7 mouse cellular contexts compared by ENCODE assay signal in the genomic region with DNA sequence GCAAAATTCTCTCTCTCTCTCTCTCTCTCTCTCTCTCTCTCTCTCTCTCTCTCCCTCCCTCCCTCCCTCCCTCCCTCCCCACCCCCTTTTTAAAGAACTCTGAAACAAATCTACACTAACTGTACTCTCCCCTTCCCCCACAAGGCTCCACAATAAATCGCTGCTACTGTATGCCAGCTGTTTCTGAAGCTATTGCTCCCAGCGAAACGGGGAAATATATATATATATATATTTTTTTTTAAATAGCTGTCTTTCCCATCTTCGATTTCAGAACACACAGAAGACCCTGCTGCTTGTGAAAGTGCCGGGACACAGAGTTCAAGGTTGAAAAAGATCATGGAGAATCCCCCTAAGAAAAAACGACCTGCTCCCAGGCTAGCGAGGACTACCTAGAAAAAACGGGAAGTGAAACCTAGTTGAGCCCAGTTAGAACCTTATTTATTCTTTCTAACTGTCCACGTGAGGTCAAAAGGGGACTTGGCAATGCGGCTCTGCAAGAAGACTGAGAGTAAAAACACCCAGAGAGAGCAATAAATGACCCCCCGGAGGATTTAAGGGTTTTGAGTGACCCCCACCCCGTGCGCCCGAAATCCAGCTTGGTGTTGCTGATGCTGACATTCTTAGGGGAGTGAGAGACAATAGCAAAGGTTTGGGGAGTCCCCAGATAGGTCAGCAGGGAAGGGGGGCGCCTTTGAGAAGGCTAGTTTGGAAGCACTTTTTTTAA. TPM values are rescaled to one million over a fixed set of nuclear protein-coding genes. Genes with fewer than 3 reads are reported as not detected.
DNase-seq lines count a peak whose midpoint lies in the region; ATAC-seq and TF ChIP-seq lines count a peak whose summit lies in the region.

No protein-coding gene starts in this region.

- H3K27ac ChIP-seq in brown adipose tissue, adult 24 weeks (replicated peaks; ENCODE audit: low read depth, low read length) = no peak overlapping the region
- H3K27ac ChIP-seq in heart, embryonic 16.5 days (ENCODE audit: low read length) = peak overlapping the region; percentile 86
- no peak overlapping the region for H3K27ac ChIP-seq in liver, postnatal 0 days (ENCODE audit: low read depth)
- H3K27ac ChIP-seq in stomach, embryonic 15.5 days = peak overlapping the region; percentile 58

- peak overlapping the region; percentile 70 for H3K4me2 ChIP-seq in heart, embryonic 16.5 days (ENCODE audit: low read depth, low read length)
- peak overlapping the region; percentile 87 for H3K4me2 ChIP-seq in liver, postnatal 0 days (ENCODE audit: low read depth, low read length)
- peak overlapping the region; percentile 93 for H3K4me2 ChIP-seq in stomach, embryonic 15.5 days

- no peaks in the 10 kb centered on the region for H3K36me3 ChIP-seq in heart, embryonic 16.5 days (ENCODE audit: control insufficient read depth, insufficient read depth)
- H3K36me3 ChIP-seq in liver, postnatal 0 days (replicated peaks; ENCODE audit: insufficient read depth, low read length) = no peaks in the 10 kb centered on the region
- H3K36me3 ChIP-seq in stomach, embryonic 15.5 days = no peaks in the 10 kb centered on the region

- no peak for ATAC-seq in heart, embryonic 16.5 days (replicated peaks; ENCODE audit: extremely low read depth, insufficient read depth, low FRiP score)
- ATAC-seq in liver, postnatal 0 days = no peak
- ATAC-seq in stomach, embryonic 15.5 days (ENCODE audit: insufficient read depth, low FRiP score, low read depth) = no peak

- no peaks in the 10 kb centered on the region for H3K27me3 ChIP-seq in heart, embryonic 16.5 days (ENCODE audit: control insufficient read depth, insufficient read depth, low read length)
- H3K27me3 ChIP-seq in liver, postnatal 0 days (ENCODE audit: insufficient read depth, low read length) = peaks cover 29% of the 10 kb centered on the region
- no peaks in the 10 kb centered on the region for H3K27me3 ChIP-seq in stomach, embryonic 15.5 days (replicated peaks)

- no peak for TF ChIP-seq CTCF in liver, postnatal 0 days (IDR thresholded peaks at IDR 0.05; ENCODE audit: low read depth)

- peak overlapping the region; percentile 71 for H3K4me3 ChIP-seq in brown adipose tissue, adult 24 weeks (ENCODE audit: insufficient read depth, low read depth, low read length)
- H3K4me3 ChIP-seq in heart, embryonic 16.5 days (ENCODE audit: low read length) = peak overlapping the region; percentile 70
- H3K4me3 ChIP-seq in liver, postnatal 0 days (ENCODE audit: low read depth, low read length) = peak overlapping the region; percentile 58
- H3K4me3 ChIP-seq in stomach, embryonic 15.5 days (replicated peaks) = peak overlapping the region; percentile 64

- peak; percentile 35 to 43 for DNase-seq in B cell, adult 2 months
- DNase-seq in liver, postnatal 0 days = no peak
- DNase-seq in right cerebral cortex, adult 2 months (ENCODE audit: low spot score in 2 of 2) = no peak
- no peak for DNase-seq in cerebellum, postnatal 25 days

- peak overlapping the region; percentile 90 for H3K9ac ChIP-seq in heart, embryonic 16.5 days (ENCODE audit: low read length)
- H3K9ac ChIP-seq in liver, postnatal 0 days (replicated peaks) = no peak overlapping the region
- H3K9ac ChIP-seq in stomach, embryonic 15.5 days = peak overlapping the region; percentile 48; the same call in 1 of the 2 replicates

- TF ChIP-seq EP300 in liver, postnatal 0 days (IDR thresholded peaks at IDR 0.05; ENCODE audit: low read depth) = no peak

- 0% methylated on average over 15 of the region's 15 CpGs for WGBS in heart, embryonic 16.5 days
- under 1% methylated on average over 15 of the region's 15 CpGs for whole genome bisulfite sequencing in liver, postnatal 0 days (ENCODE audit: insufficient replicate concordance)
- under 1% methylated on average over 15 of the region's 15 CpGs for WGBS in stomach, embryonic 15.5 days

- H3K9me3 ChIP-seq in heart, embryonic 16.5 days (replicated peaks; ENCODE audit: control insufficient read depth, low read length) = no peaks in the 10 kb centered on the region
- no peaks in the 10 kb centered on the region for H3K9me3 ChIP-seq in liver, postnatal 0 days (ENCODE audit: low read length)
- H3K9me3 ChIP-seq in stomach, embryonic 15.5 days = no peaks in the 10 kb centered on the region

- H3K4me1 ChIP-seq in brown adipose tissue, adult 24 weeks (ENCODE audit: control insufficient read depth, insufficient read depth, insufficient read length, low read length) = no peaks in the 10 kb centered on the region
- peaks cover 15% of the 10 kb centered on the region for H3K4me1 ChIP-seq in heart, embryonic 16.5 days (ENCODE audit: control insufficient read depth, insufficient read depth, low read length)
- H3K4me1 ChIP-seq in liver, postnatal 0 days (ENCODE audit: insufficient read depth) = peaks cover 11% of the 10 kb centered on the region; the same call in 1 of the 2 replicates
- peaks cover 6% of the 10 kb centered on the region; the same call in 1 of the 2 replicates for H3K4me1 ChIP-seq in stomach, embryonic 15.5 days

RNA-seq across cellular contexts. Expression of a gene that starts 2.4 kb away (rescaled TPM):
- 0.99 and 1.2 TPM in 2 replicates for polyA plus RNA-seq in brown adipose tissue, adult 24 weeks (2012; ENCODE audit: insufficient read depth, insufficient read length, missing spikeins)
- polyA plus RNA-seq in heart, embryonic 16.5 days (2015; fragmentation: Nextera tagmentation; extraction: Ambion mirVana) = 42.2 and 43.6 TPM in 2 replicates
- 0.81 and 0.99 TPM in 2 replicates for polyA plus RNA-seq in liver, postnatal 0 days (2015; fragmentation: Nextera tagmentation; extraction: Ambion mirVana)
- polyA plus RNA-seq in stomach, embryonic 15.5 days (2015; fragmentation: Nextera tagmentation; extraction: Ambion mirVana) = 21.6 and 21.8 TPM in 2 replicates

RNA-seq across cellular contexts. Expression of a gene that starts 45.7 kb away (rescaled TPM):
- polyA plus RNA-seq in brown adipose tissue, adult 24 weeks (2012; ENCODE audit: insufficient read depth, insufficient read length, missing spikeins) = 13.4 and 14.4 TPM in 2 replicates
- polyA plus RNA-seq in heart, embryonic 16.5 days (2015; fragmentation: Nextera tagmentation; extraction: Ambion mirVana) = 31.6 and 40.3 TPM in 2 replicates
- polyA plus RNA-seq in liver, postnatal 0 days (2015; fragmentation: Nextera tagmentation; extraction: Ambion mirVana) = 22.1 and 22.4 TPM in 2 replicates
- 61.9 and 65.3 TPM in 2 replicates for polyA plus RNA-seq in stomach, embryonic 15.5 days (2015; fragmentation: Nextera tagmentation; extraction: Ambion mirVana)

Comparison
In these comparisons a context has a peak if more than half of its experiments do, and no peak if none do; other contexts are left out.
1. DNase-seq: peak in B cell, adult 2 months (2 of 2); none in liver, postnatal 0 days (single experiment), right cerebral cortex, adult 2 months (0 of 2) and cerebellum, postnatal 25 days (0 of 2).
2. H3K27ac ChIP-seq: peak in heart, embryonic 16.5 days (single experiment) and stomach, embryonic 15.5 days (single experiment); none in brown adipose tissue, adult 24 weeks (single experiment) and liver, postnatal 0 days (single experiment).
3. RNA of a gene that starts 2.4 kb away (polyA plus RNA-seq): 42.2 to 43.6 TPM in heart, embryonic 16.5 days and 21.6 to 21.8 TPM in stomach, embryonic 15.5 days; 0.99 to 1.2 TPM in brown adipose tissue, adult 24 weeks and 0.81 to 0.99 TPM in liver, postnatal 0 days; every median in the first group is over 10 times any median in the second.
4. Peak in every context shown above with its lines, with median percentiles within 50 percentile points of each other: H3K4me3 ChIP-seq and H3K4me2 ChIP-seq.